Mouse (Mus musculus) neural tube, embryonic 13.5 days (tissue): ENCODE data around the gene Atp11a. TPM values are rescaled to one million over a fixed set of nuclear protein-coding genes. Genes with fewer than 3 reads are reported as not detected.

Source experiments
- ATAC-seq: fragments of 200-750 bp; cut with Nextera tagmentation; 2 replicates; pipeline ENCODE4 v1.8.0; 2017; ENCODE audit warnings: low read depth, mild to moderate bottlenecking, moderate TSS enrichment, moderate library complexity
- H3K27ac ChIP-seq: fragments of 300-500 bp; sonication (generic); replicated peaks from 2 replicates; pipeline ENCODE4 v1.5.1; 2015; ENCODE audit warnings: moderate library complexity, mild to moderate bottlenecking, inconsistent platforms
- H3K27me3 ChIP-seq: fragments of 300-500 bp; sonication (generic); 2 replicates; pipeline ENCODE4 v1.6.1; 2015; ENCODE audit warnings: mild to moderate bottlenecking, inconsistent platforms
- H3K36me3 ChIP-seq: fragments of 300-500 bp; sonication (generic); 2 replicates; pipeline ENCODE4 v1.6.1; 2015; ENCODE audit warnings: mild to moderate bottlenecking, inconsistent platforms
- H3K4me1 ChIP-seq: fragments of 300-500 bp; sonication (generic); replicated peaks from 2 replicates; pipeline ENCODE4 v1.6.1; 2015; ENCODE audit warnings: inconsistent platforms
- H3K4me2 ChIP-seq: fragments of 300-500 bp; sonication (generic); 2 replicates; pipeline ENCODE4 v1.6.1; 2015; ENCODE audit warnings: inconsistent platforms, mild to moderate bottlenecking, moderate library complexity
- H3K4me3 ChIP-seq: fragments of 300-500 bp; sonication (generic); 2 replicates; pipeline ENCODE4 v1.5.1; 2015; ENCODE audit warnings: mild to moderate bottlenecking, inconsistent platforms
- H3K9ac ChIP-seq: fragments of 300-500 bp; sonication (generic); 2 replicates; pipeline ENCODE4 v1.6.1; 2015; ENCODE audit warnings: moderate library complexity, mild to moderate bottlenecking, inconsistent platforms
- H3K9me3 ChIP-seq: fragments of 300-500 bp; sonication (generic); 2 replicates; pipeline ENCODE4 v1.6.1; 2016; ENCODE audit warnings: inconsistent platforms
- WGBS: fragments of 180-500 bp; shearing (Covaris S2); methylation state at CpG from one replicate; pipeline ENCODE4 v1.1.7; 2015; 5-methylcytosine and 5-hydroxymethylcytosine counted together
- polyA plus RNA-seq: library from polyadenylated mRNA; unstranded; fragments of >200 nt; fragmentation: Nextera tagmentation; extraction: Ambion mirVana; gene quantifications from 2 replicates; pipeline ENCODE4 v1.2.1, GENCODE M21; 2015

The Atp11a gene
- polyA plus RNA-seq: 12.3 TPM in 2 replicates

DNA sequence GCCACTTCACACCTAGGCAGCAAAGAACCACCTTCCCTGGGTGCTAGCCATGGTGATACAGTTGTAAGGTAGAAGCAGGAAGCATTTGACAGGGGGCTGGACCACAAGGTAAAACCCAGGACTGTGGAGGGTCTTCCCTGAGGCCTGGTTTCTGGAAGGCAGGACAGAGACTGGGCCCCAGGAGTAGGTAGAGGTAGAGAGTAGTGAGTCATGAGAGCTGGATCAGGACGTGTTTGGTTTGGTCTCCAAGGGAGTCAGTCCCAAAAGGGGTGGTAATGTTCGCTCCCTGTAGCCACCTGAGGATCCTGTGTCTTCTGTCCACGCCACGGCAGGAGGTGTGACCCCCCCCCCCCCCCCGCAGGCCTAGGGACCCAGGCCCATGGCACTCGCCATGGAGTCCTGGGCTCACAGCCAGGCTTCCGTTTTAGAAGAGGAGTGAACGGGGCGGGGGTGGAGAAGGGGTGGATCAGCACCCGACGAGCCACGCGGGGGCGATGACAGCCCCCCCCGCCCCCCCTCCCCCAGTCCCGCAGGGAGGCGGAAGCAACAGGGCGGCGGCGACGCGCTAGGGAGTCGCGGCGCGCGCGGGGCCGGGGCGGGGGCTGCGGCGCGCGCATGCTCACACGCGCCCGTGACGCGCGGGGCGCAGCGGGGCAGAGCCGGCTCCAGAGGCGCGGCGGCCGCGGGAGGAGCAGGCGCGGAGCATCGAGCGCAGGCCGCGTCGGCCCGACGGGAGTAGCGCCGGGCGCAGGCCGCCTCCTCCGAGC lies at the start of gene Atp11a:
Gene Atp11a, plus strand, starts transcription at position 624 of the 767 bp plus-strand sequence.
- H3K4me2 ChIP-seq: peak within 1 kb of the TSS; percentile 76

DNA sequence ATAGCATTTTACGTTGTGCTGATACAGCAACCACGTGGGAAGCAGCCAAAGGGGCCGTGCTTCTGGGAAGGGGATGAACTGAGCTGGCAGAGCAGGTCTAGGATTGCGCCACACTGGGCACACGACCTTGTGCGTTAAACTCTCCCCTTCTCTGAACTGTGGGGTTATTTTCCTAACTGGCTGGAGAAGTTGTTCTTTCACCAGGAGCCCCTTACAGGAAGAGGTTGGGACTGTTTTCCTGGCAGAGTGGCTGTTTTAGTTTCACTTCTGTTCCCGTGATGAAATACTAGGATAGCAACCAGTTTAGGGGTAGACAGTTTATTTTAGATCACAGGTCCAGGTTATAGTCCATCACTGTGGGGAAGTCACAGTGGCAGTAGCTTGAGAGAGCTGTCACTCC lies 45.2 kb upstream of the Atp11a start:
- Histone ChIP-seq H3K4me1 (no peaks in the 10 kb centered on the region), H3K4me3 (no peak overlapping the region), H3K27ac (no peak overlapping the region), H3K27me3 (no peaks in the 10 kb centered on the region), H3K36me3 (no peaks in the 10 kb centered on the region), H3K4me2 (no peak overlapping the region), H3K9me3 (no peaks in the 10 kb centered on the region), H3K9ac (no peak overlapping the region)
- WGBS: 80% methylated on average over 7 of the region's 7 CpGs
- no peak for ATAC-seq

More for the DNA sequence above, at the start of gene Atp11a:
- peak; percentile 89 for ATAC-seq
- Histone ChIP-seq H3K4me3 (peak within 1 kb of the TSS; percentile 89), H3K27me3 (no peaks in the 10 kb centered on the region), H3K4me1 (peaks cover 29% of the 10 kb centered on the region), H3K36me3 (no peaks in the 10 kb centered on the region), H3K27ac (peak within 1 kb of the TSS; percentile 78), H3K9ac (peak within 1 kb of the TSS; percentile 96), H3K9me3 (no peaks in the 10 kb centered on the region)
- under 1% methylated on average over 38 of the region's 62 CpGs for WGBS

DNA sequence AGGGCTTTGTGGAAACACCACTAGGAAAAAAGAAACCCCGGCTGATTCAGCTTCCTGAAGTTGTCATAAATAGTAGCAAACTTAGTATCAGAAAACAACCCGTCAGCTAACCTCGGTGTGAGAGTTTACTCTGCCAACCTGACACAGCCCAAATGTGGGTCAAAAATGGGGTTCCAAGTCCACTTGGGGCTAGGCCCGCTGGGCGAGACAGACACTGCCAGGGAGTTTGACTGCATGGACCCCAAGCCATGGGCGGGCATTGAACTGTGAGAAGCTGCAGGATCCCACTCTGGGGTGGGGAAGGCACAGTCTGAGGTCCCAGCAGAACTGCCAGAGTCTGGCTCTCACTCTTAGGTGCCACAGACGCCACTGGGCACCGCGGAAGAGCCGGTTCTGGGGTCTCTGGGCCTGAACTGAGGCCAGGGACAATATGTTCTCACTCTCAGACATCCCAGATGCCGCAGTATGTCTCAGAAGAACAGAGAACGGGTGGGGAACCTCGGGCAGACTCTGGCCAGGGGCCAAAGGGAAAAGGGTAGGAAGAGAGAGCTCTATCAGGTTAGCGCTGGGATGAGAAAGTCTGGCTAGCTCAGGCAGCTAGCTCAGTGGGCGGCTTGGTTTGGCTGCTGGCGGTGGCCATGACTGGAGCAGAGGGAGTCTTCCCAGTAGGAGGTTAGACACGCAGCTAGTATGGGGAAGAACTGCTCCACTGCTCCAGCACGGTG lies 40.8 kb upstream of the Atp11a start:
- Histone ChIP-seq H3K9ac (no peak overlapping the region), H3K4me1 (peaks cover 5% of the 10 kb centered on the region; the same call in 1 of the 2 replicates), H3K36me3 (no peaks in the 10 kb centered on the region), H3K27me3 (no peaks in the 10 kb centered on the region), H3K4me2 (no peak overlapping the region), H3K27ac (no peak overlapping the region), H3K4me3 (no peak overlapping the region), H3K9me3 (no peaks in the 10 kb centered on the region)
- ATAC-seq: no peak
- 87% methylated on average over 18 of the region's 18 CpGs for WGBS

DNA sequence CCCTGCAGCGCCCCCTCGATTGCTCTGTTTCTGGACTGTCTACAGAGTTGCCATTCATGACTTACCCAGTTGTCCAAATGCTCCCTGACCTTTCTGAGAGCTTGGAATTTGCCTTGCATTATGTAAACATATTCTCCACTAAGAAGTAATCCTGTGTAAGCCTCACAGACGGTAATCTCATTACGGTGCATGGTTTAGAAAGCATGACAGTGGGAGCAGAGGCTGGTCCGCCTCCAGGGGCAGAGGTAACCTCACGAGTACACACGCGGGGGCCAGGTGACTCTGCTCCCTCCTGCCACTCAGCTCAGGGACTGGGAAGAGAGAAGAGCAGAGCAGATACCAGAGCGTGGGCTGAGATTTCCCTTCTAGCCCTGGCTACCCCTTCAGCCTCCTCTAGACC lies 37.7 kb upstream of the Atp11a start:
- no peak overlapping the region for H3K9ac ChIP-seq
- peaks cover 9% of the 10 kb centered on the region; the same call in 1 of the 2 replicates for H3K4me1 ChIP-seq
- H3K4me2 ChIP-seq: no peak overlapping the region
- no peaks in the 10 kb centered on the region for H3K9me3 ChIP-seq
- WGBS: 79% methylated on average over 9 of the region's 9 CpGs
- ATAC-seq: no peak
- H3K27me3 ChIP-seq: no peaks in the 10 kb centered on the region
- H3K36me3 ChIP-seq: no peaks in the 10 kb centered on the region
- no peak overlapping the region for H3K27ac ChIP-seq
- no peak overlapping the region for H3K4me3 ChIP-seq

DNA sequence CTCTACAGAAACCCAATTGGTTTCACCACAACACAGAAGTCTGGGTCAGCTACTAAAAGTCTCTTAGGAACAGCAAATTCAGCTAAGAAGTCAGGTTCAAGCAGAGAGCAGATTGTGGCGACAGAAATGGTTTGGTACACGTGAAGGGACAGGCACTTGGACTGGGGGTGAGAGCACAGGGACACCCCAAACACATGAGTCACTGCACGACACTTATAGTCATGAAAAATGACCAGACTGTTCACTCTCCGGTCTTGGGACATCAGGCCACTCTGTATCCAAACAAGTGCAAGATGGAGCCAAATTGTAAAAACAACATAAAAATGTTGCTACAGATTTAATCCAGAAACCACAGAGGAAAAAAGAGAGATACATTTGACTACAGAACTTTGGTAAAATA lies 28.2 kb upstream of the Atp11a start:
- no peak overlapping the region for H3K4me3 ChIP-seq
- H3K9ac ChIP-seq: no peak overlapping the region
- no peak overlapping the region for H3K4me2 ChIP-seq
- 0 out of 2 replicates have a peak, but pooled peaks cover 7% of the 10 kb centered on the region for H3K4me1 ChIP-seq
- no peak for ATAC-seq
- H3K9me3 ChIP-seq: no peaks in the 10 kb centered on the region
- H3K27ac ChIP-seq: no peak overlapping the region
- H3K36me3 ChIP-seq: no peaks in the 10 kb centered on the region
- 79% methylated on average over 4 of the region's 4 CpGs for WGBS
- H3K27me3 ChIP-seq: no peaks in the 10 kb centered on the region

DNA sequence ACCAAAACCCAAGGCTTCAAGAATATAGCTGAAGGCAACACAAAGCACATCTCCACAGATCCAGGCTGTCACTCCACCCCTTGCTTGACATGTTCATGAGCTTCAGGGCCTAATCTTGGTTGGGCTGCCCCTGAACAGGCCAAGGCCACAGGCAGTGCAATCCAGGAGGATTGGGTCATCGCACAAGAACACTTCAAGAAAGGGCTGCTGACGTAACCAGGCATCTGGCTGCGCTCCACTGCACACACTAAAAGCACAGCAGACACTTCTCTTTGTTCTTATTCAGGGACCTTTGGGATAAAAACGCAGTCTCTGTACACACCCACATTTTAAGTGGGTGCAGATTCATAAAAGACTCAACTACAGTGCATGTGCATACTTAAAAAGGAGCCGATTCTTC lies 26.0 kb upstream of the Atp11a start:
- Histone ChIP-seq H3K4me2 (no peak overlapping the region), H3K27ac (no peak overlapping the region), H3K4me3 (no peak overlapping the region), H3K27me3 (no peaks in the 10 kb centered on the region), H3K36me3 (no peaks in the 10 kb centered on the region), H3K9ac (no peak overlapping the region), H3K9me3 (no peaks in the 10 kb centered on the region), H3K4me1 (0 out of 2 replicates have a peak, but pooled peaks cover 7% of the 10 kb centered on the region)
- 32% methylated on average over 5 of the region's 5 CpGs for WGBS
- ATAC-seq: no peak

DNA sequence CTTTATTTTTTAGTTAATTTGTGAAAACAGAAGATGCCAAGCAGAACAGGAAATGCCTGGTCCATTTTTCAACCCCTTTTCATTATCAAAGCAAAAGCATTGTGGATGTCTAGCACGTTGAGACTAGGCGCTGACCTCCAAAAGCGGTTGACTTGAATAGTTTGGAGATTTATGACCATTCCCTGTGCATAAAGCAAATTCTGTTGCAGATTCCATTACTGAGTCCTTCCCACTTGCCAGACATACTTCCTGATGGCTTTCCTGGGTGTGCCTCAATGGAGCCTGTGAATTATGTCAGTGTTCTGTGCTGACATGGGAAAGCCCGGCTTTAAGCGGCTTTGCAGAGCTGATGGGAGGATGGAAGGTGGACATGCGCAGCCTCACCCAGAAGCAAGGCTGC lies 24.4 kb upstream of the Atp11a start:
- no peak overlapping the region for H3K9ac ChIP-seq
- H3K27me3 ChIP-seq: no peaks in the 10 kb centered on the region
- H3K36me3 ChIP-seq: no peaks in the 10 kb centered on the region
- no peaks in the 10 kb centered on the region for H3K9me3 ChIP-seq
- 0 out of 2 replicates have a peak, but pooled peaks cover 7% of the 10 kb centered on the region for H3K4me1 ChIP-seq
- H3K4me3 ChIP-seq: no peak overlapping the region
- no peak overlapping the region for H3K27ac ChIP-seq
- 35% methylated on average over 6 of the region's 6 CpGs for WGBS
- H3K4me2 ChIP-seq: no peak overlapping the region
- no peak for ATAC-seq

DNA sequence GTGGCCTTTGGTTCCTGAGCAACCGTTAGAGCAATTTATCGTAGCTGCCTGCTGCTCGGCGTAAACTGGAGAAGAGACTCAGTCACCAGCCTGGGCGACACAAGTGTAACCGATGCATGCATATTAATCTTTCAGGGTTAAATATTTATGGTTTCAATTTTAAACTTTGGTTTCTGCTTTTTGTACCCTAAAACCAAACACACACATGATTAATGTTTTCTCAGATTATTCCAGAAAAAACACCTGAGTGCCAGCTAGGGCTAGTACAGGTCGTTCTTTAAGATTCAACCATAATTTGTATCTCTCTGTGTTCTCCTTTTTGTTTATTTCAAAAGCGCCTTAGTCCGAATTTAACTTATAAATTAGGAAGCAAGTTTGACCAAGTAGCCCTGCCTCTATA lies 17.7 kb upstream of the Atp11a start:
- no peaks in the 10 kb centered on the region for H3K4me1 ChIP-seq
- H3K4me2 ChIP-seq: no peak overlapping the region
- H3K27ac ChIP-seq: no peak overlapping the region
- H3K27me3 ChIP-seq: no peaks in the 10 kb centered on the region
- H3K4me3 ChIP-seq: no peak overlapping the region
- no peaks in the 10 kb centered on the region for H3K36me3 ChIP-seq
- 0 out of 2 replicates have a peak, but pooled peaks cover 2% of the 10 kb centered on the region for H3K9me3 ChIP-seq
- H3K9ac ChIP-seq: no peak overlapping the region
- 82% methylated on average over 9 of the region's 9 CpGs for WGBS
- ATAC-seq: no peak

DNA sequence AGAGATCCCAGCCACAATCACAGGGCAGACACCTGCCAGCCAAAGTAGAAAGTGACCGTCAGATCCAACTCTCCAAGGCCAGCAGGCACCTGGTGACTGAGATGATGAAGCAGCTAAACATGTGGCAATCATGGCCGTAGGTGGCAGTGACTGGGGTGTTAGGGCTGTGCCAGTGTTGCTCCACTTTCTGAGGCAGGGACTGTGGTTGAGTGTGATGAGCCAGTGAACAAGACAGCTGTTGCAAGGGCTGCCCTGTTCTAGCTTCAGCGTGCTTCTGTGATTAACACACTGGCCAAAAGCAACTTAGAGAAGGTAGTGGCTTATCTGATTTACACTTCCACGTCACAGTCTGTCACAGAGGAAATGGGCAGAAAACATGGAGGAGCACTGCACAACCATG lies 13.4 kb upstream of the Atp11a start:
- WGBS: 92% methylated on average over 4 of the region's 4 CpGs
- no peaks in the 10 kb centered on the region for H3K4me1 ChIP-seq
- no peak overlapping the region for H3K4me3 ChIP-seq
- peaks cover 10% of the 10 kb centered on the region; the same call in 1 of the 2 replicates for H3K9me3 ChIP-seq
- H3K4me2 ChIP-seq: no peak overlapping the region
- no peaks in the 10 kb centered on the region for H3K27me3 ChIP-seq
- no peaks in the 10 kb centered on the region for H3K36me3 ChIP-seq
- no peak overlapping the region for H3K27ac ChIP-seq
- ATAC-seq: no peak
- no peak overlapping the region for H3K9ac ChIP-seq

DNA sequence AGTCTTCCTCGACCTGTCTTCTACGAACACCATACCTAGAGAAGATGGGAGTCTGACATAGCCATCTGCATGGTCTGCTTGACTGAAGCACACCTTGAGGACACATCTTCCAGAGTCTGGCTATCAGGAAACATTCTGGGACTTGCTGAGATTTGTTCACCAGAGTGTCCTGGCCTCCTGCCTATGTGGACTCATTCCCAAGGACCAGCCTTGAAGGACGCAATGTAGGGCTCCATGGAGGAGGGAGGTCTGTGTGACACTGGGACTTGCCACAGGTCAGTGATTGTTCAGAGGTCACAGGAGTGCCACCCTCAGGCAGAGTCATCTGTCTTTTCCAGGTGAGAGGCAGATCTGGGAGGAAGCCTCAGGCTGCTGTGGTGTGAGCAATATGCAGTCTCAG lies 8.6 kb upstream of the Atp11a start:
- ATAC-seq: no peak
- H3K4me1 ChIP-seq: no peaks in the 10 kb centered on the region
- H3K4me3 ChIP-seq: no peak overlapping the region
- no peaks in the 10 kb centered on the region for H3K27me3 ChIP-seq
- no peak overlapping the region for H3K9ac ChIP-seq
- H3K27ac ChIP-seq: no peak overlapping the region
- H3K36me3 ChIP-seq: no peaks in the 10 kb centered on the region
- no peak overlapping the region for H3K4me2 ChIP-seq
- WGBS: 96% methylated on average over 3 of the region's 3 CpGs
- peaks cover 10% of the 10 kb centered on the region; the same call in 1 of the 2 replicates for H3K9me3 ChIP-seq

DNA sequence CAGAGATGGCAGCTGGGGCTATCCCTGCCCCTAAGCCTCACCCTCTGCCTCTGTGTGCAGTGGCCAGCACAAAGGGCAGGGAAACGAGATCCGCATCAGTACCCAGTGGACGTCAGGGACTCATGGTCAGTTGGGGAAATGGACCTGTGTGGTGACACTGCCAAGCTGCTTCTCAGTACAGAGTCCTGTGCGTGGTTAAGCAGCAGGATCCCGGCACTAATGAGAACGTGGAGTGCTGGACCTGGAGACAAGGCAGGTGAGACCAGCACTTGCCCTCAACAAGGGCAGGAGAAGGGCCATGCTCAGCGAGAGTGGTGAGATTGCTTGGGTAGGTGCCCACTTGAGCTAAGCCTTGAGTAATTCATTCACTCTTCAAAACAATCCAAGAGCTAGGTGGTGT lies 7.7 kb upstream of the Atp11a start:
- no peak overlapping the region for H3K27ac ChIP-seq
- H3K9me3 ChIP-seq: peaks cover 7% of the 10 kb centered on the region; the same call in 1 of the 2 replicates
- no peak overlapping the region for H3K4me3 ChIP-seq
- no peaks in the 10 kb centered on the region for H3K27me3 ChIP-seq
- H3K4me2 ChIP-seq: no peak overlapping the region
- H3K4me1 ChIP-seq: no peaks in the 10 kb centered on the region
- no peaks in the 10 kb centered on the region for H3K36me3 ChIP-seq
- 90% methylated on average over 7 of the region's 7 CpGs for WGBS
- H3K9ac ChIP-seq: no peak overlapping the region
- ATAC-seq: no peak

DNA sequence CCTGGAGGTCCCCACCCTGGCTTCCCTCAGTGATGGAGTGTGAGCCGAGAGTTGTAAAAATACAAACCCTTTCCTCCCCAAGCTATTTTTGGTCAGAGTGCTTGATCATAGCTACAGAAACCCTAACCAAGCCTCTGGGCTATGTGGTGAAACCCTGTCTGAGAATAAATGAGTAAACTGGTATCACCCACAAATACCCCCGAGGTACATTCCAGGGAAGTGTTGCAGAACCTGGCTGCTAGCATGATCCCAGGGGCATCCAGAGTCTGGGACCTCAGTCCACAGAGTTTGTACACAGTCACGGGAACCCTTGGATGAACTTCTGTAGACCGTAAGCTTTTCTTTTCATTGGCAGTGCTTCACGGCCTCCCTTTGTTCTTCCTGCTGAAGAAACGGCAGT lies 3.8 kb upstream of the Atp11a start:
- Histone ChIP-seq H3K27ac (no peak overlapping the region), H3K4me2 (no peak overlapping the region), H3K36me3 (no peaks in the 10 kb centered on the region), H3K4me3 (no peak overlapping the region), H3K9ac (no peak overlapping the region), H3K9me3 (no peaks in the 10 kb centered on the region), H3K27me3 (no peaks in the 10 kb centered on the region), H3K4me1 (peaks cover 11% of the 10 kb centered on the region)
- no peak for ATAC-seq
- 63% methylated on average over 6 of the region's 6 CpGs for WGBS
